Mouse (Mus musculus): Measurements from ENCODE around the gene Med19. TPM values are rescaled to one million over a fixed set of nuclear protein-coding genes. Genes with fewer than 3 reads are reported as not detected.

Gene Med19
- polyA plus RNA-seq, 1 experiment from 2014 or later, result 53.5 TPM

- H3K4me3 ChIP-seq, result peak overlapping the region; percentile 63
- H3K9ac ChIP-seq, result peak overlapping the region; percentile 76
- ATAC-seq (ENCODE audit: low FRiP score), result no peak
- no peaks in the 10 kb centered on the region for H3K9me3 ChIP-seq
- peak overlapping the region; percentile 79 for H3K4me2 ChIP-seq
- WGBS, result 94% methylated on average over 6 of the region's 6 CpGs
- H3K27me3 ChIP-seq, result no peaks in the 10 kb centered on the region
- H3K36me3 ChIP-seq, result no peaks in the 10 kb centered on the region
- 0 out of 2 replicates have a peak overlapping the region, but pooled peaks have one; percentile 6 for H3K27ac ChIP-seq
- H3K4me1 ChIP-seq (replicated peaks), result peaks cover 26% of the 10 kb centered on the region
These were observed 31.1 kb upstream of the Med19 start for GRCm38 (mm10) chr2:84647051-84647568.

GRCm38 (mm10) chr2:84648369-84648768, 29.8 kb upstream of the Med19 start:
- Histone ChIP-seq H3K27me3 (no peaks in the 10 kb centered on the region), H3K4me1 (replicated peaks) (peaks cover 26% of the 10 kb centered on the region), H3K9ac (peak overlapping the region; percentile 76), H3K4me3 (peak overlapping the region; percentile 63), H3K4me2 (peak overlapping the region; percentile 79), H3K9me3 (no peaks in the 10 kb centered on the region), H3K27ac (peak overlapping the region; percentile 58), H3K36me3 (no peaks in the 10 kb centered on the region)
- 21% methylated on average over 6 of the region's 6 CpGs for WGBS
- ATAC-seq (ENCODE audit: low FRiP score), result peak; percentile 48; the same call in 1 of the 2 replicates

- H3K4me2 ChIP-seq, result peak overlapping the region; percentile 79
- WGBS, result under 1% methylated on average over 10 of the region's 10 CpGs
These were observed 28.5 kb upstream of the Med19 start for GRCm38 (mm10) chr2:84649674-84650073.

GRCm38 (mm10) chr2:84650464-84651195, 27.6 kb upstream of the Med19 start, which contains the start of gene Ctnnd1:
Gene Ctnnd1, minus strand, starts transcription at chr2:84650765.
- peak within 1 kb of the TSS; percentile 79 for H3K4me2 ChIP-seq
- peak within 1 kb of the TSS; percentile 63 for H3K4me3 ChIP-seq
- under 1% methylated on average over 15 of the region's 15 CpGs for WGBS
- no peaks in the 10 kb centered on the region for H3K9me3 ChIP-seq
- H3K27ac ChIP-seq, result peak within 1 kb of the TSS; percentile 93
- ATAC-seq (ENCODE audit: low FRiP score), result peak; percentile 94
- H3K27me3 ChIP-seq, result no peaks in the 10 kb centered on the region
- H3K36me3 ChIP-seq, result no peaks in the 10 kb centered on the region
- H3K9ac ChIP-seq, result peak within 1 kb of the TSS; percentile 78
- peaks cover 23% of the 10 kb centered on the region for H3K4me1 ChIP-seq (replicated peaks)

More at GRCm38 (mm10) chr2:84649674-84650073, 28.5 kb upstream of the Med19 start:
- H3K9ac ChIP-seq, result peak overlapping the region; percentile 78
- H3K4me1 ChIP-seq (replicated peaks), result peaks cover 23% of the 10 kb centered on the region
- peak overlapping the region; percentile 56 for H3K27ac ChIP-seq
- H3K36me3 ChIP-seq, result no peaks in the 10 kb centered on the region
- no peak for ATAC-seq (ENCODE audit: low FRiP score)
- H3K27me3 ChIP-seq, result no peaks in the 10 kb centered on the region
- H3K4me3 ChIP-seq, result peak overlapping the region; percentile 63
- H3K9me3 ChIP-seq, result no peaks in the 10 kb centered on the region

GRCm38 (mm10) chr2:84653354-84653753, 24.8 kb upstream of the Med19 start:
- Histone ChIP-seq H3K4me3 (no peak overlapping the region), H3K4me1 (replicated peaks) (0 out of 2 replicates have a peak, but pooled peaks cover 3% of the 10 kb centered on the region), H3K27ac (no peak overlapping the region), H3K4me2 (no peak overlapping the region), H3K36me3 (no peaks in the 10 kb centered on the region), H3K9ac (no peak overlapping the region), H3K27me3 (no peaks in the 10 kb centered on the region), H3K9me3 (no peaks in the 10 kb centered on the region)
- no peak for ATAC-seq (ENCODE audit: low FRiP score)

- 59% methylated on average over 1 of the region's 1 CpGs for WGBS
- Histone ChIP-seq H3K36me3 (no peaks in the 10 kb centered on the region), H3K9ac (no peak overlapping the region), H3K9me3 (no peaks in the 10 kb centered on the region), H3K27ac (no peak overlapping the region), H3K27me3 (no peaks in the 10 kb centered on the region), H3K4me3 (no peak overlapping the region), H3K4me1 (replicated peaks) (no peaks in the 10 kb centered on the region), H3K4me2 (no peak overlapping the region)
- ATAC-seq (ENCODE audit: low FRiP score), result no peak
These were observed 22.3 kb upstream of the Med19 start for GRCm38 (mm10) chr2:84655864-84656263.

GRCm38 (mm10) chr2:84658806-84659205, 19.4 kb upstream of the Med19 start, which contains the start of gene Btbd18:
Gene Btbd18, plus strand, starts transcription at chr2:84659079.
- no peak within 1 kb of the TSS for H3K9ac ChIP-seq
- H3K27ac ChIP-seq, result no peak within 1 kb of the TSS
- 94% methylated on average over 32 of the region's 32 CpGs for WGBS
- H3K4me2 ChIP-seq, result no peak within 1 kb of the TSS
- H3K27me3 ChIP-seq, result no peaks in the 10 kb centered on the region
- H3K4me3 ChIP-seq, result no peak within 1 kb of the TSS
- no peak for ATAC-seq (ENCODE audit: low FRiP score)
- no peaks in the 10 kb centered on the region for H3K4me1 ChIP-seq (replicated peaks)
- H3K36me3 ChIP-seq, result no peaks in the 10 kb centered on the region
- H3K9me3 ChIP-seq, result no peaks in the 10 kb centered on the region

- Histone ChIP-seq H3K9ac (no peak overlapping the region), H3K36me3 (no peaks in the 10 kb centered on the region), H3K9me3 (no peaks in the 10 kb centered on the region), H3K4me3 (no peak overlapping the region), H3K4me2 (no peak overlapping the region), H3K4me1 (replicated peaks) (no peaks in the 10 kb centered on the region), H3K27ac (no peak overlapping the region), H3K27me3 (no peaks in the 10 kb centered on the region)
- ATAC-seq (ENCODE audit: low FRiP score), result no peak
- WGBS, result 72% methylated on average over 3 of the region's 3 CpGs
These were observed 17.9 kb upstream of the Med19 start for GRCm38 (mm10) chr2:84660253-84660652.

- H3K9me3 ChIP-seq, result no peaks in the 10 kb centered on the region
- H3K9ac ChIP-seq, result no peak overlapping the region
- H3K4me2 ChIP-seq, result no peak overlapping the region
- 31% methylated on average over 2 of the region's 2 CpGs for WGBS
- H3K27ac ChIP-seq, result no peak overlapping the region
- ATAC-seq (ENCODE audit: low FRiP score), result no peak
- no peaks in the 10 kb centered on the region for H3K27me3 ChIP-seq
- peaks cover 8% of the 10 kb centered on the region for H3K36me3 ChIP-seq
- no peak overlapping the region for H3K4me3 ChIP-seq
- no peaks in the 10 kb centered on the region for H3K4me1 ChIP-seq (replicated peaks)
These were observed 15.3 kb upstream of the Med19 start for GRCm38 (mm10) chr2:84662866-84663265.

- Histone ChIP-seq H3K9me3 (no peaks in the 10 kb centered on the region), H3K27me3 (no peaks in the 10 kb centered on the region), H3K4me3 (no peak overlapping the region), H3K4me1 (replicated peaks) (peaks cover 13% of the 10 kb centered on the region), H3K4me2 (no peak overlapping the region), H3K27ac (no peak overlapping the region), H3K9ac (no peak overlapping the region), H3K36me3 (peaks cover 20% of the 10 kb centered on the region)
- no peak for ATAC-seq (ENCODE audit: low FRiP score)
- WGBS, result 69% methylated on average over 12 of the region's 12 CpGs
These were observed 12.1 kb upstream of the Med19 start for GRCm38 (mm10) chr2:84666081-84666480.

GRCm38 (mm10) chr2:84669828-84670568, 8.2 kb upstream of the Med19 start:
- WGBS, result 2% methylated on average over 39 of the region's 39 CpGs
- Histone ChIP-seq H3K4me1 (replicated peaks) (peaks cover 18% of the 10 kb centered on the region), H3K4me2 (peak overlapping the region; percentile 74), H3K27me3 (no peaks in the 10 kb centered on the region), H3K36me3 (peaks cover 46% of the 10 kb centered on the region), H3K9ac (peak overlapping the region; percentile 83), H3K4me3 (peak overlapping the region; percentile 88), H3K9me3 (no peaks in the 10 kb centered on the region), H3K27ac (peak overlapping the region; percentile 92)
- ATAC-seq (ENCODE audit: low FRiP score), result peak; percentile 90

GRCm38 (mm10) chr2:84670569-84670933, 7.7 kb upstream of the Med19 start, which contains the start of gene Selenoh:
Gene Selenoh, minus strand, starts transcription at chr2:84670770.
- Histone ChIP-seq H3K9ac (peak within 1 kb of the TSS; percentile 83), H3K27ac (peak within 1 kb of the TSS; percentile 92), H3K4me1 (replicated peaks) (peaks cover 18% of the 10 kb centered on the region), H3K36me3 (peaks cover 51% of the 10 kb centered on the region), H3K9me3 (no peaks in the 10 kb centered on the region), H3K27me3 (no peaks in the 10 kb centered on the region), H3K4me2 (peak within 1 kb of the TSS; percentile 74), H3K4me3 (peak within 1 kb of the TSS; percentile 88)
- peak; percentile 98 for ATAC-seq (ENCODE audit: low FRiP score)
- WGBS, result 0% methylated on average over 20 of the region's 20 CpGs

All from hindbrain, embryonic 13.5 days (tissue).